Mouse (Mus musculus): ENCODE results near the gene Tmem82. TPM values are rescaled to one million over a fixed set of nuclear protein-coding genes. Genes with fewer than 3 reads are reported as not detected.

Tmem82 gene
- polyA plus RNA-seq, 1 experiment: 2.8 TPM

- no peak for TF ChIP-seq CTCF (IDR thresholded peaks at IDR 0.05; ENCODE audit: borderline replicate concordance, control insufficient read depth, extremely low read depth, insufficient read depth, low read length, poor library complexity)
- Histone ChIP-seq H3K36me3 (ENCODE audit: control insufficient read depth, insufficient read depth, low read length) (no peaks in the 10 kb centered on the region), H3K27me3 (ENCODE audit: control insufficient read depth, insufficient read depth, low read length) (no peaks in the 10 kb centered on the region), H3K4me1 (replicated peaks; ENCODE audit: control insufficient read depth, insufficient read depth, low read length) (peaks cover 6% of the 10 kb centered on the region), H3K27ac (ENCODE audit: control insufficient read depth, insufficient read depth, low read length) (no peak overlapping the region), H3K4me3 (ENCODE audit: control insufficient read depth, insufficient read depth, low read length) (no peak overlapping the region)
- WGBS: 83% methylated on average over 6 of the region's 6 CpGs
- DNase-seq: no peak
These were observed 40.5 kb upstream of the Tmem82 start for GRCm38 (mm10) chr4:141658846-141659484.

GRCm38 (mm10) chr4:141656932-141657331 is 38.5 kb upstream of the Tmem82 start:
- no peaks in the 10 kb centered on the region for H3K36me3 ChIP-seq (ENCODE audit: control insufficient read depth, insufficient read depth, low read length)
- WGBS: 96% methylated on average over 8 of the region's 8 CpGs
- no peak overlapping the region for H3K27ac ChIP-seq (ENCODE audit: control insufficient read depth, insufficient read depth, low read length)
- no peak overlapping the region for H3K4me3 ChIP-seq (ENCODE audit: control insufficient read depth, insufficient read depth, low read length)
- TF ChIP-seq POLR2A (IDR thresholded peaks at IDR 0.05; ENCODE audit: control insufficient read depth, extremely low read depth, insufficient read depth, low read length, poor library complexity) (no peak), CTCF (IDR thresholded peaks at IDR 0.05; ENCODE audit: borderline replicate concordance, control insufficient read depth, extremely low read depth, insufficient read depth, low read length, poor library complexity) (no peak)
- H3K4me1 ChIP-seq (replicated peaks; ENCODE audit: control insufficient read depth, insufficient read depth, low read length): no peaks in the 10 kb centered on the region; the same call in 1 of the 2 replicates
- no peak for DNase-seq
- no peaks in the 10 kb centered on the region for H3K27me3 ChIP-seq (ENCODE audit: control insufficient read depth, insufficient read depth, low read length)

DNA sequence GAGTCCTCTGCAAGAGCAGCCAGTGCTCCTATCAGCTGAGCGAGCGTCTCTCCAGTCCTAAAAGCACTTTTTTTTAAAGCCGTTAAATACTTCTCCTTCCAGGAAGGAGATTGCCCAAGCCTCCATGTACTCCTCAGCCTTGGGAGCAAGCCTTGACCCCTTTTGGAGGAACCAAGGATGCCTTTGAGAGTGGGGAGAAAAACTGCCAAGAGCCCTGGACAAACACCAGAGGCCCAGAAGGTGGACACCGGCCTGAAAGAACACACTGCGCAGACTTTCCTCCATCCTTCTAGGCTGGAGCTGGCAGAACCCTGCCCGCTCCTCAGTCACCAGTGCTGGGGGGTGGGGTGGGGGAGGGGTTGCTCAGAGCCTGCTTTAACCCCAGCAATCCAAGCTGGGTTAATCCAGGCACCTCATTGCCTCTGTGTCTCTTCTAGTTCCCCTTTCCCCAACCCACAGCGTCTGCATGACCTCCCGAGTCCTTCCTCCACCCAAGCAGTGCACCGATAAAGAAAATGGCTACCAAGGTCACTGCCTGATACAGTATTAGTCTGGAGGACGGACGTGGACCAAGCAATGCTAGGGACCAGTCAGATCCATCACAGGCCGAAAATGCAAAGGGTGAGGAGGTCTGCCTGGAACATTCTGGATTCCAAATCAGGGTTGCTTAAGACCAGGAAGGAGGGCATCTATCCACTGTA is 37.6 kb upstream of the Tmem82 start:
- Histone ChIP-seq H3K27me3 (ENCODE audit: control insufficient read depth, insufficient read depth, low read length) (no peaks in the 10 kb centered on the region), H3K36me3 (ENCODE audit: control insufficient read depth, insufficient read depth, low read length) (no peaks in the 10 kb centered on the region), H3K4me1 (replicated peaks; ENCODE audit: control insufficient read depth, insufficient read depth, low read length) (no peaks in the 10 kb centered on the region; the same call in 1 of the 2 replicates), H3K4me3 (ENCODE audit: control insufficient read depth, insufficient read depth, low read length) (no peak overlapping the region), H3K27ac (ENCODE audit: control insufficient read depth, insufficient read depth, low read length) (no peak overlapping the region)
- DNase-seq: no peak
- TF ChIP-seq POLR2A (IDR thresholded peaks at IDR 0.05; ENCODE audit: control insufficient read depth, extremely low read depth, insufficient read depth, low read length, poor library complexity) (no peak), CTCF (IDR thresholded peaks at IDR 0.05; ENCODE audit: borderline replicate concordance, control insufficient read depth, extremely low read depth, insufficient read depth, low read length, poor library complexity) (no peak)
- WGBS: 71% methylated on average over 12 of the region's 12 CpGs

DNA sequence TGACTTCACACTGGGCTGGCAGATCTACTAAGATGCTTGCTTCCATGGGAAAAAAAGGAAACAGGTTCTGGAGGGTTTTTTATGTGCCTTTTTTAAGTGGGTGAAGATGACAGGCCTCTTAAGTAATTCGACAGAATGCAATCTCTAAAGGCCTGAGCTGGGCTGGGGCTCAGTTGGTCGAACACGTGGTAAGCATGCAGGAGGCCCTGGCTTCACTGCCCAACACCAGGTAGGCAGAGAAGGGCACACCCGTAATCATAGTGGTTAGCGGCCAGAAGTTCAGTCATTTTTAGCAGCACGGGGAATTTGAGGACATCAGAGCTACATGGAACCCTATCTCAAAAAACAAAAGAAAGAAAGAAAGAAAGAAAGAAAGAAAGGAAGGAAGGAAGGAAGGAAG is 36.1 kb upstream of the Tmem82 start:
- 95% methylated on average over 6 of the region's 6 CpGs for WGBS
- no peaks in the 10 kb centered on the region for H3K27me3 ChIP-seq (ENCODE audit: control insufficient read depth, insufficient read depth, low read length)
- H3K4me1 ChIP-seq (replicated peaks; ENCODE audit: control insufficient read depth, insufficient read depth, low read length): no peaks in the 10 kb centered on the region; the same call in 1 of the 2 replicates
- H3K27ac ChIP-seq (ENCODE audit: control insufficient read depth, insufficient read depth, low read length): no peak overlapping the region
- DNase-seq: no peak
- TF ChIP-seq POLR2A (IDR thresholded peaks at IDR 0.05; ENCODE audit: control insufficient read depth, extremely low read depth, insufficient read depth, low read length, poor library complexity) (no peak), CTCF (IDR thresholded peaks at IDR 0.05; ENCODE audit: borderline replicate concordance, control insufficient read depth, extremely low read depth, insufficient read depth, low read length, poor library complexity) (no peak)
- no peak overlapping the region for H3K4me3 ChIP-seq (ENCODE audit: control insufficient read depth, insufficient read depth, low read length)
- no peaks in the 10 kb centered on the region for H3K36me3 ChIP-seq (ENCODE audit: control insufficient read depth, insufficient read depth, low read length)

DNA sequence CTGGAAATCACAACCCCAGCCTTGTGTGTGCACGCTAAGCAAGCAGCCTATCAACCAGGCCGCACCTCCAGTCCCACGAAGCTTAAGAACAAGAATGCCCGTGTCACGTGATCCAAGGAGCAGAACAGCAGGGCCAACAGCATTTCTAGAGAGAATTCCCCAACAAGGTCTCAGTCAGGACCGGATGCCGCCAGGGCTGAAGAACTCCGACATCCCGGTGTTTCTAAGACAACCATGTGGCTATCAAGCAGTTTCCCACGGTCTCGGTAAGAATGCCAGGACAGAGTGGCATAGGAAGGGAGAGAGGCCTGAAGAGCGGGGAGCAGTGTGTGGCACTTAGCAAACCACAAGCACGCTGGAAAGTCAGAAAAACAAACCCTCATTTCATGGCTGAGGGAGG is 35.4 kb upstream of the Tmem82 start:
- 96% methylated on average over 13 of the region's 13 CpGs for WGBS

GRCm38 (mm10) chr4:141653044-141653443 is 34.6 kb upstream of the Tmem82 start:
- Histone ChIP-seq H3K36me3 (ENCODE audit: control insufficient read depth, insufficient read depth, low read length) (no peaks in the 10 kb centered on the region), H3K27me3 (ENCODE audit: control insufficient read depth, insufficient read depth, low read length) (no peaks in the 10 kb centered on the region), H3K27ac (ENCODE audit: control insufficient read depth, insufficient read depth, low read length) (no peak overlapping the region), H3K4me1 (replicated peaks; ENCODE audit: control insufficient read depth, insufficient read depth, low read length) (no peaks in the 10 kb centered on the region; the same call in 1 of the 2 replicates), H3K4me3 (ENCODE audit: control insufficient read depth, insufficient read depth, low read length) (no peak overlapping the region)
- WGBS: 37% methylated on average over 8 of the region's 8 CpGs
- no peak for DNase-seq
- TF ChIP-seq POLR2A (IDR thresholded peaks at IDR 0.05; ENCODE audit: control insufficient read depth, extremely low read depth, insufficient read depth, low read length, poor library complexity): no peak
- no peak for TF ChIP-seq CTCF (IDR thresholded peaks at IDR 0.05; ENCODE audit: borderline replicate concordance, control insufficient read depth, extremely low read depth, insufficient read depth, low read length, poor library complexity)

More for the DNA sequence above, 35.4 kb upstream of the Tmem82 start:
- no peak overlapping the region for H3K4me3 ChIP-seq (ENCODE audit: control insufficient read depth, insufficient read depth, low read length)
- H3K4me1 ChIP-seq (replicated peaks; ENCODE audit: control insufficient read depth, insufficient read depth, low read length): no peaks in the 10 kb centered on the region; the same call in 1 of the 2 replicates
- DNase-seq: no peak
- TF ChIP-seq CTCF (IDR thresholded peaks at IDR 0.05; ENCODE audit: borderline replicate concordance, control insufficient read depth, extremely low read depth, insufficient read depth, low read length, poor library complexity) (no peak), POLR2A (IDR thresholded peaks at IDR 0.05; ENCODE audit: control insufficient read depth, extremely low read depth, insufficient read depth, low read length, poor library complexity) (no peak)
- no peaks in the 10 kb centered on the region for H3K36me3 ChIP-seq (ENCODE audit: control insufficient read depth, insufficient read depth, low read length)
- no peak overlapping the region for H3K27ac ChIP-seq (ENCODE audit: control insufficient read depth, insufficient read depth, low read length)
- no peaks in the 10 kb centered on the region for H3K27me3 ChIP-seq (ENCODE audit: control insufficient read depth, insufficient read depth, low read length)

All from thymus, adult 2 months (tissue).